Mouse (Mus musculus): ENCODE measurements around the gene Aipl1. TPM values are rescaled to one million over a fixed set of nuclear protein-coding genes. Genes with fewer than 3 reads are reported as not detected.

Gene Aipl1
- polyA plus RNA-seq, 1 experiment = 0.23 TPM

DNA sequence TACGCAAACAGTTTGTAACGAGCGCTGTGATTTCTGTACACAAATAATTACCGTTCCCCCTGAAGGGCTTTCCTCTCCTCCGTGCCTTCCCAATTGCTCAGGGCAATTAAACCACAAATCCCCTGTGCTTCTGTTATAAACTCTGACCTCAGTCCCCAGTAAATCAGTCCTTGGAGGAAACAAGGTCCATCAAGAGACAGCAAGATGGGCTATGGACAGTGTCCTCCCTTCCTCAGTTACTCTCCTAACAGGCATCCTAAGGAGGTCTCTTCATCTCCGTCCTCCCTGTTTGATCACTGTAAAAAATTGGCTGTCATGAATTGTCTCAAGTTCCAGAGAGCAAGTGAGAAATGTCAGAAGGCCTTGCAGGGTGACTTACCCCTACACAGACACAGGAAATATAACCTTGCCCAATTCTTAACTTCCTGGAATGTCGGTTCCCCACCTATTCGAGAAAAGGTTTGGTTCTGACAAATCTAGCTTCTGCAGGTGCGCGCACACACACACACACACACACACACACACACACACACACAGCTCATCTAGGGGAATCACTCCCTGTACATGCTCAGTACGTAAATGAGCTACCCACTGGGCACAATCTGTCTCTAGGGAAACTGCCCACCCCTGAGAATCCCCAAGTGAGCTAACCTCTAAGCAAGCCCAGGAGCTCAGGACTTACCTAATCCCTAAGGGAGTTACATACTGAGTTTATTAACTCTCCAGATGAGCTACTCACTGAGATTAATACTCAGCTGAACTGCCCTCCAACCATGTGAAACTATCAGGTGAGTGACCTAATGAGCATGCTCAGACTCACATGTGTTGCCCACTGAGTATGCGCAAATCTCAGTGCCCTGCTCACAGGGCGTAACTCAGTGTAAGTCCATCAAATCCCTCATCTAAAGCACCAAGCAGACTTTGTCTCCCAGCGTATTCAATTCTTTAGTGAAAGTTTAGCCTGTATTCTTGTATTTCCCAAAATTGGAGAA lies 49.9 kb downstream of the Aipl1 start:
- no peak for TF ChIP-seq GATA1 (IDR thresholded peaks at IDR 0.05; ENCODE audit: borderline replicate concordance, low read length)
- H3K27me3 ChIP-seq (replicated peaks) = peaks cover 29% of the 10 kb centered on the region
- peaks cover 9% of the 10 kb centered on the region; the same call in 1 of the 2 replicates for H3K4me1 ChIP-seq
- no peak overlapping the region for H3K4me3 ChIP-seq (replicated peaks)
- no peaks in the 10 kb centered on the region for H3K9me3 ChIP-seq
- no peaks in the 10 kb centered on the region for H3K36me3 ChIP-seq (replicated peaks; ENCODE audit: low read length)

DNA sequence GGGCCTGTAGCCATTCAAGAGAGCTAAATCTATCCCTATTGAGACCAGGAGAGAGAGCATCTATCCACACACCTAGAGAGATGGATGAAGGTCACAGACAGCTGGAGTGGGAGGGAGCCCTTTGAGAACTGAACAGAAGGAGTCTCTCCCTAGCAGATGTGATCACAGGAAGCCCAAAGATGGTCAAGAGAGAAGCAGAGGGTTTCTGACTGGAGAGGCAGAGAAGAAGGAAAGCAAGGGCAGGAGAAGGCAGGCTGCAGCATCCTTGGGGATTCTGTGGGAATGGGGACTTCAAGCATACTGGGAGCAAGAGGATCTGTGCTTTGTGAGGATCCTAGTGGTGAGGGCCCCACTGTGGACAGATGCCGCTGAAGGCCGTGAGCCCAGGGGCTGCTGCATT lies 51.5 kb downstream of the Aipl1 start:
- no peak for TF ChIP-seq GATA1 (IDR thresholded peaks at IDR 0.05; ENCODE audit: borderline replicate concordance, low read length)
- no peak for TF ChIP-seq FLI1 (IDR thresholded peaks at IDR 0.05; ENCODE audit: low read length)
- H3K4me1 ChIP-seq = no peaks in the 10 kb centered on the region
- no peaks in the 10 kb centered on the region for H3K9me3 ChIP-seq
- H3K27me3 ChIP-seq (replicated peaks) = peaks cover 29% of the 10 kb centered on the region
- no peak overlapping the region for H3K4me3 ChIP-seq (replicated peaks)
- H3K36me3 ChIP-seq (replicated peaks; ENCODE audit: low read length) = no peaks in the 10 kb centered on the region

DNA sequence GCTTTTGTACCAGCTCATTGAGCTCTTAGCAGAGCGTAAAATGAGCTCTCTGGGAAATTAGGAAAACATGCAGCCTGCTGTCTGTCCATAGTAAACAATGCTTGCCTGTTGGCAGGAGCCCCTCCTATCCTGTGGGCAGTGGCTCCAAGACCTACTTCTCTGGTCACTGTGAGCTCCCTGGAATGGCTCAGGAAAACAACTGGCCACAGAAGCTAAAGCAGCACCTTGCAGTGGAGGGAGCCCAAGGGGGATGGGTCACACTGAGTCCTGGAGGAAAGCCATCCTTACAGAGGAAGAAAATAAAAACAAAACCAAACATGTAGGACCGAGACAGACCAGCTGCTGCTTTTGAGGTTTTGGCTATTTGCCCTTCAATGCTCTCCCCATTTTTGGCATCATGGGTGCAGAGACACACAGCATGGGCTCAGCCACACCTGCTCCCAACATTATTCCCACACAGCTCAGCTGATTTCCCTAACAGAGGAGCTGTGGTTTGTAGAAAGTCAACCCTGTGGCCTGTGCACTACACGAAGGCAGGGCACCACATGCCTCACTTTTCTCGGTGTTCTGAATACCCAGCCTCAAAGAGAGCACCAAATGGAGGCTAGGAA lies 52.1 kb downstream of the Aipl1 start:
- no peaks in the 10 kb centered on the region for H3K4me1 ChIP-seq
- TF ChIP-seq GATA1 (IDR thresholded peaks at IDR 0.05; ENCODE audit: borderline replicate concordance, low read length) (no peak), FLI1 (IDR thresholded peaks at IDR 0.05; ENCODE audit: low read length) (no peak)
- H3K27me3 ChIP-seq (replicated peaks) = peaks cover 31% of the 10 kb centered on the region
- H3K4me3 ChIP-seq (replicated peaks) = no peak overlapping the region
- no peaks in the 10 kb centered on the region for H3K9me3 ChIP-seq
- H3K36me3 ChIP-seq (replicated peaks; ENCODE audit: low read length) = no peaks in the 10 kb centered on the region

DNA sequence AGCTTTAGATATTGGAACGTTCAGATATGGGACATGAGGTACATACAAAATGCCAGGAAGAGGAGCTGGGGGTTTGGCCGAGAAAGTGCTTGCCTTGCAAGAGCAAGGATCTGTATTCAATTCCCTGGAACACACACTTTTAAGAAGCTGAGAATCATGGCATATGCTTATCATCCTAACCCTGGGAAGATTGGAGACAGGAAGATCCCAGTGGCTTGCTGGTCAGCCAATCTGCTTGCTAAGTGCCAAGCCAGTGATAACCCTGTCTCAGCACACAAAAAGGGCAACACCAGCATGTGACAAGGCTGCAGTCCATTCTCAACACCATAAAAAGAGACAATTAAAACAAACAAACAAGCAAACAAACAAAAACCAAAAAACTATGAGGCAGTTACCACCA lies 53.2 kb downstream of the Aipl1 start:
- peaks cover 27% of the 10 kb centered on the region for H3K27me3 ChIP-seq (replicated peaks)
- H3K4me3 ChIP-seq (replicated peaks) = no peak overlapping the region
- H3K36me3 ChIP-seq (replicated peaks; ENCODE audit: low read length) = no peaks in the 10 kb centered on the region
- H3K4me1 ChIP-seq = no peaks in the 10 kb centered on the region
- H3K9me3 ChIP-seq = no peaks in the 10 kb centered on the region
- TF ChIP-seq GATA1 (IDR thresholded peaks at IDR 0.05; ENCODE audit: borderline replicate concordance, low read length) (no peak), FLI1 (IDR thresholded peaks at IDR 0.05; ENCODE audit: low read length) (no peak)

Other genes with a start within 250 kb of the Aipl1 start
- gene Pimreg, start 4.5 kb upstream of the Aipl1 start, polyA plus RNA-seq (2012; ENCODE audit: insufficient read depth, low replicate concordance) = 25.8 and 50.2 TPM in 2 replicates
- 0.07 TPM in 1 of 2 replicates, not detected in the other for gene Pitpnm3, start 98.3 kb upstream of the Aipl1 start, polyA plus RNA-seq (2012; ENCODE audit: insufficient read depth, low replicate concordance)
- not detected in 2 replicates for gene Gm43951, start 169.3 kb upstream of the Aipl1 start, polyA plus RNA-seq (2012; ENCODE audit: insufficient read depth, low replicate concordance)
- 0.47 and 1.2 TPM in 2 replicates for gene 4933427D14Rik, start 169.9 kb upstream of the Aipl1 start, polyA plus RNA-seq (2012; ENCODE audit: insufficient read depth, low replicate concordance)
- 8.2 and 31.1 TPM in 2 replicates for gene Txndc17, start 170.0 kb upstream of the Aipl1 start, polyA plus RNA-seq (2012; ENCODE audit: insufficient read depth, low replicate concordance)
- 1.5 TPM in 1 of 2 replicates, not detected in the other for gene Med31, start 178.1 kb upstream of the Aipl1 start, polyA plus RNA-seq (2012; ENCODE audit: insufficient read depth, low replicate concordance)
- gene Slc13a5, start 229.7 kb upstream of the Aipl1 start, polyA plus RNA-seq (2012; ENCODE audit: insufficient read depth, low replicate concordance) = 0.50 TPM in 1 of 2 replicates, not detected in the other

Data from megakaryocyte, embryonic 14.5 days (primary cell).